Mouse (Mus musculus) right cerebral cortex, adult 18-20 months (tissue): Measurements from ENCODE around the gene Ccdc6.
"Not testable (repeated sequence)": the region's sequence is repeated elsewhere in the genome, so short reads cannot be mapped to it uniquely, and the experiment has no call there.

Experiments used
- DNase-seq: peaks from one replicate; pipeline ENCODE4 v3.0.0; 2022; ENCODE audit warnings: mixed read lengths

Ccdc6 gene

GRCm38 (mm10) chr10:70173314-70173713 is 76.4 kb downstream of the Ccdc6 start:
- DNase-seq: peak; percentile 41

DNA sequence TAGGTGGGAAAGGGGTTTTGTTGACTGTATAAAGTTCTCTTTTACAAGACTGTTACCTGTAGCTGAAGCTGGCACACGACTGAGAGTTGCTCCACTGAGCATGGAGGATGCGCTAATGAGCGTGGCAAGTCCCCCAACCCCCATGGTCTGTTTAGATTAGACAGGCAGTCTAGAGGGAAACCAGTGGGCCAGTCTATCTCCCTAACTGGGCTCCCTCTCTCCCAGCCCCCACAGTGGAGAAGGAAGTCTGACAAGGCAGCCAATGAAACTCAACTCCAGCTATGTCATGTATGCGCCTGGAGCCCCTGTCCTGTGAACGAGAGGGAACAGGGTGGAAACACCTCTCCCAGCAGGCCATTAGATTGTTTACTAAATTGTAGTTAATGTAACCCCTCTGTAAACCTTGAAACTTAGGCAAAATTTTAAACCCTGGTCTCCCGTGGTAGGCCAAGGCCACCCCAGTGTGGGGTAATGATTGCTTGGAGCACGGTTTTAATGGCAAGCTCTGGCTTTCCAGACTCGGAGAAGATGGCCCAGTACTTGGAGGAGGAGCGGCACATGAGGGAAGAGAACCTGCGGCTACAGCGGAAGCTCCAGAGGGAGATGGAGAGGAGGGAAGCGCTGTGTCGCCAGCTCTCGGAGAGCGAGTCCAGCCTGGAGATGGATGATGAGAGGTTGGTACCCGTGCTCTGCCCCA is 77.7 kb downstream of the Ccdc6 start:
- no peak for DNase-seq

- DNase-seq: no peak
These were observed 83.8 kb downstream of the Ccdc6 start for GRCm38 (mm10) chr10:70180727-70181126.

- DNase-seq: no peak
These were observed 84.5 kb downstream of the Ccdc6 start for GRCm38 (mm10) chr10:70181279-70181972.

DNA sequence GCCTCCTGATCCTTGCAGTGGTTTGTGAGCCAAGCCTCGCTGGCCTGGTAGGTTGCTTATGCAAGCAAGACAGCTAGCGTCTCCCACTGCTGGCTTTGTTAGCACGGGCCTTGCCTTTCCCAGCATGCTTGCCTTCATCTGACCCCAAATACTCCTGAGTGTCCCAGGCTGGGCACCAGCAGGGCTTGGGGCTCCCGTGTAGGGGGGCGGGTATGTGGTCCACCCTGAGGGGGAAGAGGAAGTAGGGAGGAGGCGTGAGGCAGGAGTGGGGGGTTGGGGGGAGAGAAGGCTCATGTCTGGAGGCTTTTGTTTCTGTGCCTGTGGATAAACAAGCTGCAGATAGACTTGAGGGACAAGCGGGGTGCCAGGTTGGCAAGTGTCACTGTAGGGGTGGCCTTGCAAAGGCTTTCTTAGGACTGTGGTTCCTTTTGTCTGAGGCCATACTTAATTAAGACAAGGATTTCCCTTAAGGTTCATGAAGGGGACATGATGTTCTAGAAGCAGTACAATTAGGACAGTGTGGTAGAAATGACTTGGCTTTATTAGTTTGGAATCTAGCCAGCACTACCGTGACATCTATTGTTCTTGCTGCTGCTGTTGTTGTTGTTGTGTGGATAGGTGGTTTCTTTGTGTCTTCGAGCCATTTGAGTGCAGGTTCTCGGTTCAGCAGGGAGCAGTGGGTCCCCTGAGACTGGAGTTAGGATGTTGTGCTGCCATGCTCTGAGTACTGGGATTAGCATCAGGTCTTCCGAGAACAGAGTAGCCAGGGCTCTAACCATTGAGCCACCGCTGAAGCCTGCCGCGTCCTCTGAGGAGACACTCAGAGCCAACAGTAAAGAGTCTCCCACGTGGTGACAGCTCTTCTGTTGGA is 86.5 kb downstream of the Ccdc6 start:
- DNase-seq: no peak

DNA sequence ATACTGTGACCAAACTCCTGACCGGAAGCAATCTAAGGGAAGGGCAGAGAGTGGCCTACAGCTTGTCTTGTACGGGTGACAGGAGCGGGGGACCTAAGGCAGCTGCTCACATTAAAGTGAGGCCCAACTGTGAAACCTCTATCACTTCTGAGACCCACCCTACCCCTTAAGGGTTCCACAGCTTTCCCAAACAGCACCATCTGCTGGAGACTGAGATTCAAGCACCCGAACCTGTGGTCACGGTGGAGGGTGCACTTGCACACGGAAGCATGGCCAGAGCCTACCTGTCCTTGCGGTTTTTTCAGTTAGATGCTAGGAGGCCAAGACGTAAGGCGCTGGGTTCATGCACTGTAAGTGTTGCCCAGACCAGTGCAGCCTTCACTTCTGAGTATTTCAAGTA is 89.2 kb downstream of the Ccdc6 start:
- DNase-seq: no peak

DNA sequence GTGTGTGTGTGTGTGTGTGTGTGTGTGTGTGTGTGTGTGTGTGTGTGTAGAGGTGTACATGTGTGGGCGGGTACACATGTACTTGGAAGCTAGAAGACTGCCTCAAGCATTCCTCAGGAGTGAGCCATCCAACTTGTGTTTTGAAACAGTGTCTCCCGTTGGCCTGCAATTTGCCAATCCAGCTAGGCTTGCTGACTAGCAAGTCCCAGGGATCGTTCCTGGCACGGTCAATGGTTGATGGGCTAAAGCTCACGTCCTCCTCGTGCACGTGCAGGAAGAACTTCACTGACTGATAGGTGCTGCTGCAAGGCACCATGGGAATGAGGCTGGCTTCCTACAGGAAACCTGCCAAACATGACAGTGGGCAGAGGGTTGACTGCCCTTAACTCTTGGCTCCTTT is 89.7 kb downstream of the Ccdc6 start:
- no peak for DNase-seq

- DNase-seq: no peak
These were observed 92.9 kb downstream of the Ccdc6 start for GRCm38 (mm10) chr10:70189864-70190263.

- DNase-seq: no peak
These were observed 97.4 kb downstream of the Ccdc6 start for GRCm38 (mm10) chr10:70194283-70194682.

- DNase-seq: no peak
These were observed 98.4 kb downstream of the Ccdc6 start for GRCm38 (mm10) chr10:70195279-70195678.

DNA sequence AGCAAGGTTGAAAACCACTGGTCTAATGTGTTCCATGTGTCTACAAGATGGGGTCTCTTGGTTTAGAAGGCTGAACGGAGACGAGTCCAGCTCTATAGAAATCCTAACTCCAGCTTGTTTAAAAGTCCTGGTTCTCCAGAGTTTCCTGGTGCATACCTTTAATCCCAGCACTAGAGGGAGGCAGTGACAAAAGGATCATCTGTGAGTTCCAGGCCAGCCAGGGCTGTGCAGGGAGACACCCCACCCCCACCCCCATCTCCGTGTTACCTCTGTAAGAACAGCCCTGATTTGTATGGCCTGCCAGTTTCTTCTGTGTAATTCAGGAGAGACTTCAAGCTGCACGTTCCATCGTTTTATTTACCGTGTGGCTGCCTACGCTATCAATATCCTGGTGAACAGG is 98.9 kb downstream of the Ccdc6 start:
- DNase-seq: no peak

DNA sequence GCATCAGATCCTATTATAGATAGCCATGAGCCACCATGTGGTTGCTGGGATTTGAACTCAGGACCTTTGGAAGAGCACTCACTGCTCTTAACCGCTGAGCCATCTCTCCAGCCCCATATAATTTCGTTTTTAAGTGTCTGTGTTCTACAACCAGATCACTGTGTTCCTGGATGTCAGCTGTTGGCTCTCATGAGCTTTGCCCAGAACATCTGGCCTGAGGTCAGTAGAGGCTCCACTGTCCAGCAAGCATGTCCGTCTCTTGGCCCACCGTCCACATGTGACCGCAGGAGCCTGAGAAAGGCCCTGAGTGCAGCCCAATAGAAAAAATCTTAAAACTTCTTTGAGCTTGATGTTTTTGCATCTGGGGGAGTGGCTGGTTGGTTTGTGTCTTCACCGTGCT is 99.7 kb downstream of the Ccdc6 start:
- no peak for DNase-seq

DNA sequence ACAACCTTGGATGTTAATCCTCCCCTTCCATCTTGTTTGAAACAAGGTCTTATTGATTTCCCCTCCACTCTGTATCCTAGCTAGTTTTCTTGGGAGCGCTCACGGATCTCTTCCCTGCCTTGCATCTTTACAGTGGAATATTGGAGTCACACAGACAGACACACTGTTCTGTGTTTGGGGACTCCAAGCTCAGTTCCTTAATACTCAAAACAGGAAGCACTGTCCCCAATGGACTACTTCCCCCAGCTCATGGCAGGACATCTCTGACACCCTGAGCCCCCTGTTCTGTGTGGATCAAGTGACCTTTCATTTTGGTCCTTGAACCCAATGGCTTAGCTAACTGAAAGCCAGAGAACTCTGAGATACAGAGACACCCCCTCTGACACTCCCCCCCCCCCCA is 100.7 kb downstream of the Ccdc6 start:
- DNase-seq: no peak

GRCm38 (mm10) chr10:70198012-70198411 is 101.1 kb downstream of the Ccdc6 start:
- no peak for DNase-seq

DNA sequence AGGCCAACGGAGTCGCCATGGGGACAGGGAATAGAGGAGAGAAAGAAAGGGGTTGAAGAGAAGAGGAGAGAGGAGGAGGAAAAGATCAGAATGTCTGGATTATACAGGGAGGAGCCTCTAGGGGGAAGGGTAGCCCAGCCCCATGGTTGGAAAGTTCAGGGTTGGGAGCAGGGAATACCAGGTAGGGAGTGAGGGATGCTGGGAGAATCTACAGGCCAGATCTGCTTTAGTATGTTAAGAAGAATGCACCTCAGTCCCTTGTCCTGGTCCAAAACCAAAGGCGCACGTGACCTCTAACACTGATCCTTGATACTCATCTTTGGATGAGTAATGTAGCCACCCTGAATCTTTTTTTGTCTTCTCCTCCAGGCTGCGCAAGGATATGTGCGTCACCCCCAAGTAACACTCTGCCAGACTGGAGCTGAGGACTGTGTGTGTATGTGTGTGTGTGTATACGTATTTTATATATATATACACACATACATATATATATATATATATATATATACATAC is 102.1 kb downstream of the Ccdc6 start:
- DNase-seq: no peak

- DNase-seq: no peak
These were observed 102.7 kb downstream of the Ccdc6 start for GRCm38 (mm10) chr10:70199466-70200210.

DNA sequence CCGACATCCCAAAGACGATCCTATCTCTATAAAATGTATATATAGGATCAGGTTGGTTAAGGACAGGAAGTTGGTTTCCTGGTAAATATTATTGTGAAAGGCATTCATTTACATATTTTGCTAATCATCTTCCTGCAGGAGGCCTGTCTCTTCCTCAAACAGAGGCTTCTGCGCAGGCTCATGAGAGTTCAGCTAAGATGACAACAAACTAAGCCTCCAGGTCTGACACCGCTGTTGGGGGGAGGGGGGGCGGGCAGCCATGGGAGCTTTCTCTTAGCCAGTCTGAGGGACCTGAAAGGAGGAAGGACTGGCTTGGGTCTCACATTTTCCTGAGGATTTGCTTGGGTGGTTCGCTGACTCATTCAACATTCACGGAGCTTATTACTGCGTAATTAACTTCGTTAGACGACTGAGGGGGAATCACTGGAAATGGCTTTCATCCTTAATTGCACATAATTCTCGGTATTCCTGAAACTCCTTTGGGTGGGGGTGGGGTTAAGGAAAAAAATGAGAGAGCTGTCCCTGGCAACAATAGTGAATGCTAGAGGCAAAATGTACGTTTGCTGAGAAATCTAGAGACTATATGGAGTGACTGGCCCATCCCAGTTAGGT is 104.1 kb downstream of the Ccdc6 start:
- DNase-seq: no peak

DNA sequence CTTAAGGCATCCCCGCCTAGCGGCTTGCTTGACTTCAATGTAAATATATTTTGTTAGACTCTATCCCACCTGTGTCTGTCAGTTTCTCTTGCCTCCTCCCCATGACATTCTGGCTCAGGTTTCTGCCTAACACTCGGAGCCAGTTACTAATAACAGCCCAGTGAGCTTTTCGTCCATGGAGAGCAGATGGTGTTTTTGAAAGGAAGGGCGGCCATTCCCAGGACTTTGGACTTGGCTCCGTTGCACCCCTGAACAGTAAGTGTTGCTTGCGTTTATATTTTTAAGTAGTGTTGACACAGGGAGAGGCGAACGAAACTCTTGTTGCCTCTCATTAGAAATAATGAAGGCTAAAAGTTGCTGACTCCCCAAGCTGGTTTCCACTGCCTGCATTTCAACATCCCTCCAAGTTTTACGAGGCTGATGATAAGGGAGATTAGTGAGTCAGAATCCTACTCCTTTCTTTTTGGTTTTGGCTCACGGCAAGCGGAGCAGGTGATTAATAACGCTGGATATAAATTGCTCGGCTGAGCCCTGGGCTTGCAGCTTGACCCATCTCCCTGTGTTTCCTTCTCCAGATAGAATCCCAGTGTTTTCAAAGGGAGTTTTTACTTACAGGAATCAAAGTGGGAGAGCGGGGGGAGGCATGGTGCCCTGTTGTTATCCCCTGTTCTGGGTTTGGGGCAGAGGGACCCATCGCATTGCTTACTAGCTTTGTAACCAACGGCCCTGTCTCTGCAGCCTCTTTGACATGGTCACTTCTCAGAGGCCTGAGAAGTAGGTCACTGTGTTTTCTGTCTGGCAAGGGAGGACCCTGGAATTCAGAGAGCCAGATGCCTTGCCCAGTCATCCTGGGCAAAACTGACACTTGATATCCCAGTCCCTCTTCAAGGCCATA is 107.8 kb downstream of the Ccdc6 start, which contains the start of gene Mrln:
TSS of gene Mrln (plus strand) at position 160 of the 895 bp plus-strand sequence.
- no peak for DNase-seq

DNA sequence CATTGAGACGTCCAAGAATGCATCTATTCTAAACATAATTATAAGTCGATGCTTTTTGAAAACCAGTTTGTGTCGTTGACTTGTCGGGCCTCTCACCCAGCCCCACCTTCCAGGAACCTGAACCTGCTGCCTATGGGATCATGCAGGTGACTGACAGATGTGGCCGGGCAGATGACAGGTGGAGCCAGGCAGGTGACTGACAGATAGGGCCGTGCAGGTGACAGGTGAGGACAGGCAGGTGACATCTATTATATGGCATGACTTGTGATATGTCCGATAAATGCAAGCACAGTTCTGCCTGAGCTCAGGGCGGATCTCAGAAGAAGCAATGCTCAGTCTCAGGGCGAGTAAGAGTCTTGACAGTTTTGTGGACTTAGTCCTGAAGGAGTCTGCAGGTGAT is 114.4 kb downstream of the Ccdc6 start:
- no peak for DNase-seq

DNA sequence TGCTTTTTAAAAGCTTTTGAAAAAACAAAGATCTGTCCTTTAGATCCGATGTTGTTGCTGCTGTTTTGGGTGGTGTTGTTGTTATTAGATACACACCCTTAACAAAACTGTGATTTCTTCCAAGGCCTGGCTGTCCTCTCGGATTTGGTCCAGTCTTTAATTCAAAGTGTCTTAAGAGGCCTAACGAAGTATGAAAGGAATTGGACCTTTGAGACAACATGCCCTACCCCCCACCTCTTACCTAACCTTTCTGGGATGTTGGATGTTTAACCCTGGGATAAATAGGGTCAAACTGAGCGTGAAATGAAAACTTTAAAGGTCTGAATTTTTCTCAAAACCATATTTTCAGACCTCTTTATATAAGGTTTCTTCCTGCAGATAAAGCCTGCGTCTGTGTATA is 124.0 kb downstream of the Ccdc6 start:
- DNase-seq: no peak

GRCm38 (mm10) chr10:70222231-70222630 is 125.3 kb downstream of the Ccdc6 start:
- not testable (repeated sequence) for DNase-seq
